Mouse (Mus musculus): ENCODE results near the gene Foxp3. TPM values are rescaled to one million over a fixed set of nuclear protein-coding genes. Genes with fewer than 3 reads are reported as not detected.
A peak's percentile ranks its signal among the peaks of the same experiment; 100 is the strongest.

Gene Foxp3
- total and polyA plus RNA-seq, 2 experiments from 2014 or later: not detected

DNA sequence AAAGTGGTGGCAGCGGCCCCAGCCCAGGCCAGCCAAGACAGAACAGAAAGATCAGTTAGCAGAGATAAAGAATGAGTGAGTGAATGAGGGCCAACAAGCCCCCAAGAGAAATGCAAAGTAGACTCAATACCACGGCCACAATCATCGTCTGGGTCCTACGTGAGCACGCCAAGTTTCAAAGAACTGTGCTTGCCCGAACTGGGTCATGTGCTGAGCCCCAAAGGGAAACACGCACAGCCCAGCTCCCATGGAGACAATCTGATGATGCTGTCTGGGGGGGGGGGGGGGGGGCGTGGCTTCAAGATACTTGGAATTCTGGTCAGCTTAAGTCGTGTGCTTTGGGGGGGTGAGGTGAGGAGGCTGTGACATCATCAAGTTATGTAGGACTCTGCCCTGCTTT lies 6.0 kb upstream of the Foxp3 start:
- ATAC-seq (ENCODE audit: insufficient read depth, low read depth) (no peak), DNase-seq (ENCODE audit: low spot score) (no peak)
- no peaks in the 10 kb centered on the region for H3K4me1 ChIP-seq (ENCODE audit: control insufficient read depth, insufficient read depth)

DNA sequence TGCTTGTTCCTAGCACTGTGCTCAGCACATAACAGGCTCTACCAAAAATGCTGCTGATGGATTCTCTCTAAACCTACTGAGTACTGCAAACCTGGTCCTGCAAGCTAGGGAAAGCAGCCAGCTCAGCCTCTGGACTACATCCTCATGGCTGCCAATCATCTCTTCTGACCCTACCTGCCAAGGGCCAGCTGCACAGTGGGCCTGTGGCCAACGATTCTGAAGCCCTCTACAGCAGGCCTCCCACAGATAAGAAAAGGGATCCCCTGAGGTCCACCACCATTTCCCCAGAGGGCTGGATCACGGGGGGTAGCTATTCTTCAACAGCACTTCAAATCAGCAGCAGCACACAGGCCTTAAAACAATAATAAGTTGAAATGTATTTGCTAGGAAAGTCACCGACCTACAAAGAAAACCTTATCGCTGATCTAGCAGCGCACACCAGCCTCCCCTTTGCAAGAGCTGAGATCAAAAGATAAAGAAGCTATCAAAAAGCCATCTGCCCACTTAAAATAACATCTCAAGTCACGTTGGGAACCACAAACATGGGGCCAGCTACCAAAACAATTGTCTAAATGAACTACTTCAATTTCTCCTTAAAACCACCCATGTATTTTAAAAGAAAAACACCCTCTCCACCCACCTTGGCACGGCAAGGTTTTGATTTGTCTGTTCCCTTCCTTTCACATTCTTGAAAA lies 2.8 kb upstream of the Foxp3 start:
- H3K9me3 ChIP-seq (replicated peaks; ENCODE audit: control insufficient read depth, low read length): no peaks in the 10 kb centered on the region
- WGBS: 49% methylated on average over 7 of the region's 7 CpGs
- TF ChIP-seq EP300 (IDR thresholded peaks at IDR 0.05; ENCODE audit: low read depth) (no peak), CTCF (IDR thresholded peaks at IDR 0.05; ENCODE audit: low read depth) (no peak)
- no peaks in the 10 kb centered on the region for H3K36me3 ChIP-seq (replicated peaks; ENCODE audit: control insufficient read depth, insufficient read depth, low read length)
- H3K4me3 ChIP-seq (ENCODE audit: low read depth, low read length): no peak overlapping the region
- DNase-seq (ENCODE audit: low spot score): no peak
- ATAC-seq (ENCODE audit: insufficient read depth, low read depth): no peak
- H3K27ac ChIP-seq (ENCODE audit: low read depth): no peak overlapping the region
- H3K27me3 ChIP-seq (ENCODE audit: control insufficient read depth, insufficient read depth, low read length): no peaks in the 10 kb centered on the region
- no peak overlapping the region for H3K9ac ChIP-seq (replicated peaks; ENCODE audit: low read depth, low read length)
- no peak overlapping the region for H3K4me2 ChIP-seq (ENCODE audit: low read depth, low read length)
- peaks cover 4% of the 10 kb centered on the region; the same call in 1 of the 2 replicates for H3K4me1 ChIP-seq (ENCODE audit: control insufficient read depth, insufficient read depth)

More for the DNA sequence above, 6.0 kb upstream of the Foxp3 start:
- Histone ChIP-seq H3K9ac (replicated peaks; ENCODE audit: low read depth, low read length) (no peak overlapping the region), H3K27ac (ENCODE audit: low read depth) (no peak overlapping the region), H3K9me3 (replicated peaks; ENCODE audit: control insufficient read depth, low read length) (no peaks in the 10 kb centered on the region), H3K4me3 (ENCODE audit: low read depth, low read length) (no peak overlapping the region), H3K27me3 (ENCODE audit: control insufficient read depth, insufficient read depth, low read length) (no peaks in the 10 kb centered on the region), H3K36me3 (replicated peaks; ENCODE audit: control insufficient read depth, insufficient read depth, low read length) (no peaks in the 10 kb centered on the region), H3K4me2 (ENCODE audit: low read depth, low read length) (no peak overlapping the region)
- TF ChIP-seq CTCF (IDR thresholded peaks at IDR 0.05; ENCODE audit: low read depth): no peak
- TF ChIP-seq EP300 (IDR thresholded peaks at IDR 0.05; ENCODE audit: low read depth): no peak
- 63% methylated on average over 8 of the region's 9 CpGs for WGBS

DNA sequence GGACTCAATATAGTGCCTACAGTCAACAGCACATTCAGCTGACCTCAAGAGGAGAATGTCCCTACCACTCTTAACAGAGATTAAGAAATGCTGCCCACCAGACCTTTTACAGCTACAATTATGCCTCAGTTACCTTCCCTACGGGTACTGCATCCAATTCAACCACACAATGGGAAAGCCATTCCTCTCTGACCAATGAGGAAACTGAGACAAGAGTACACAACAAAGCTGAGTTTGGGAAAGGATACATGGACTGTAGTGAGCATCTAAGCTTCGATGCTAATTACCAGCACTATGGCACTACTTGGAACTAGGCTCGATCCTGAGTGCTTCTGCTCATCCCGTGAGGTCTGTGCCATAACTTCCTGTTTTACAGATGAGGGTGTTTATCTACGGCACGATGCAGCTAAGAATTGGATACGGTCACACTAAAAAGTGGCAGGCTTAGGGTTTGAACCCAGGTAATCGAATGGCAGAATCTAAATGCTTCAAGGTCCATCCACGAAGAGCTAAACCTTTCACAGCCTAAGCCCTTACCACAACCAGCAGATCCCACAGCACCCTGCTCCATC lies 1.8 kb upstream of the Foxp3 start:
- DNase-seq (ENCODE audit: low spot score): no peak
- H3K4me2 ChIP-seq (ENCODE audit: low read depth, low read length): no peak overlapping the region
- no peak overlapping the region for H3K4me3 ChIP-seq (ENCODE audit: low read depth, low read length)
- no peak for ATAC-seq (ENCODE audit: insufficient read depth, low read depth)
- peaks cover 4% of the 10 kb centered on the region; the same call in 1 of the 2 replicates for H3K4me1 ChIP-seq (ENCODE audit: control insufficient read depth, insufficient read depth)
- no peaks in the 10 kb centered on the region for H3K9me3 ChIP-seq (replicated peaks; ENCODE audit: control insufficient read depth, low read length)
- H3K27me3 ChIP-seq (ENCODE audit: control insufficient read depth, insufficient read depth, low read length): no peaks in the 10 kb centered on the region
- TF ChIP-seq EP300 (IDR thresholded peaks at IDR 0.05; ENCODE audit: low read depth): no peak
- no peak for TF ChIP-seq CTCF (IDR thresholded peaks at IDR 0.05; ENCODE audit: low read depth)
- WGBS: 79% methylated on average over 9 of the region's 9 CpGs
- H3K27ac ChIP-seq (ENCODE audit: low read depth): no peak overlapping the region
- H3K9ac ChIP-seq (replicated peaks; ENCODE audit: low read depth, low read length): no peak overlapping the region
- no peaks in the 10 kb centered on the region for H3K36me3 ChIP-seq (replicated peaks; ENCODE audit: control insufficient read depth, insufficient read depth, low read length)

DNA sequence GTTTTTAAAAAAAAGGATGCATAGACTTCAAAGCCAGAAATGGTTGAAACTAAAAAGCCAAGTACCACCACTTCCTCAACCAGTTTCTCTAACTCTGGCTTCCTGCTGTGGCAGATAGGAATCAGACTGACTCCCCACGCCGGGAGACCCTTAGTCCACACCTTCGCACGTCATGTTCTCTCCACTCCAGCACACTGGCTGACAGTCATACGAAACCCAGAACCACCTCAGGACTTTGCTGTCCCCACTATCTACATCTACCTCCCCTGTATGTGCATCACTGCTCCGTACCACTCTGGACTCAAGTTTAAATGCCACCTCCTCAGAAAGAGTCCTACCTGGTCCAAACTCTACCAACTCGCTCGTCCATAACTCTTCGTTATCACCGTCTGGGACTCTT lies 978 bp upstream of the Foxp3 start:
- TF ChIP-seq CTCF (IDR thresholded peaks at IDR 0.05; ENCODE audit: low read depth) (no peak), EP300 (IDR thresholded peaks at IDR 0.05; ENCODE audit: low read depth) (no peak)
- H3K9me3 ChIP-seq (replicated peaks; ENCODE audit: control insufficient read depth, low read length): no peaks in the 10 kb centered on the region
- H3K27me3 ChIP-seq (ENCODE audit: control insufficient read depth, insufficient read depth, low read length): no peaks in the 10 kb centered on the region
- no peak overlapping the region for H3K27ac ChIP-seq (ENCODE audit: low read depth)
- ATAC-seq (ENCODE audit: insufficient read depth, low read depth): no peak
- H3K4me1 ChIP-seq (ENCODE audit: control insufficient read depth, insufficient read depth): peaks cover 4% of the 10 kb centered on the region; the same call in 1 of the 2 replicates
- WGBS: 50% methylated on average over 10 of the region's 10 CpGs
- no peak overlapping the region for H3K9ac ChIP-seq (replicated peaks; ENCODE audit: low read depth, low read length)
- H3K4me3 ChIP-seq (ENCODE audit: low read depth, low read length): no peak overlapping the region
- no peak for DNase-seq (ENCODE audit: low spot score)
- peak overlapping the region; percentile 67; the same call in 1 of the 2 replicates for H3K4me2 ChIP-seq (ENCODE audit: low read depth, low read length)
- no peaks in the 10 kb centered on the region for H3K36me3 ChIP-seq (replicated peaks; ENCODE audit: control insufficient read depth, insufficient read depth, low read length)

DNA sequence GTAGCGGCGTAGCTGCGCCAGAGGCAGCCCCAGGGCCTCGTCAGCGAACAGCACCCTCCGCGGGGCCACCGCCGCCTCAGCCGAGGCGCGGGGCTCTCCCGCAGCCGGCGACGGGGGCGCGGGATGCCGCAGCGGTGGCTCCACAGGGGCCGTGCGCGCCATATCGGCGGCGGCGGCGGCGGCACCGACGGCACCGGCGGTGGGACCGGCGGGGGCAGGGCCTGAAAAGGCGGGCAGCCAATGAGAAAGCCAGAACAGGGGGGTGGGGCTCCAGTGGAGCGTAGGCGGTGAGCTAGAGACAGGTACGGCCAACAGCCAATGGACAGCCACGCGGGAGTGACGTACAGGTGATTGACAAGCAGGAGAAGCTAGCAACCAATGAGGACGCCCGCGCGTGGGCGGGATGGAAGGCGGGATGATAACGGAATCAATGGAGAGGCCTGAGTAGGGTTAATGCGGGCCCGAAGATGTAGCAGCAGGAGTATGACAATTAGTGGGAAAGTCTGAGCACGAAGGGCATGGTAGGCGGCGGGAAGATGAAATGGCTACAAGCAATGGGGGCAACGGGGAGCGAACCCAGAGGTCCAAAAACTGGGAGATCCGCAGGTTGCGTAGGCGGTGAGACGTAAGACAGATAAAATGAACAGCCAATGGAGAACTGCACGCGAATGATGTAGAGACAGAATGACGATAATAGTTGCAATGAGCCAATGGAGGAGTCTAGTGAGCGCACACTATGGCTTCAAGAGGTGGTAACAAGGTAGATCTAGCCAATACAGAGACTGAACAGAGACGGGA lies 842 bp downstream of the Foxp3 start, which contains the start of gene Ppp1r3f:
TSS of gene Ppp1r3f (minus strand) at position 197 of the 798 bp plus-strand sequence.
- 20% methylated on average over 57 of the region's 65 CpGs for WGBS
- TF ChIP-seq EP300 (IDR thresholded peaks at IDR 0.05; ENCODE audit: low read depth): no peak
- no peak for TF ChIP-seq CTCF (IDR thresholded peaks at IDR 0.05; ENCODE audit: low read depth)
- Histone ChIP-seq H3K4me3 (ENCODE audit: low read depth, low read length) (peak within 1 kb of the TSS; percentile 70), H3K27ac (ENCODE audit: low read depth) (peak within 1 kb of the TSS; percentile 86), H3K9me3 (replicated peaks; ENCODE audit: control insufficient read depth, low read length) (no peaks in the 10 kb centered on the region), H3K4me2 (ENCODE audit: low read depth, low read length) (peak within 1 kb of the TSS; percentile 67), H3K36me3 (replicated peaks; ENCODE audit: control insufficient read depth, insufficient read depth, low read length) (no peaks in the 10 kb centered on the region), H3K27me3 (ENCODE audit: control insufficient read depth, insufficient read depth, low read length) (no peaks in the 10 kb centered on the region), H3K4me1 (ENCODE audit: control insufficient read depth, insufficient read depth) (peaks cover 4% of the 10 kb centered on the region; the same call in 1 of the 2 replicates), H3K9ac (replicated peaks; ENCODE audit: low read depth, low read length) (peak within 1 kb of the TSS; percentile 74)
- ATAC-seq (ENCODE audit: insufficient read depth, low read depth): peak; percentile 97
- peak; percentile 83 for DNase-seq (ENCODE audit: low spot score)
